Mouse (Mus musculus): ENCODE results near the gene Rab7.
"Not testable (repeated sequence)": the region's sequence is repeated elsewhere in the genome, so short reads cannot be mapped to it uniquely, and the experiment has no call there.

Rab7 gene

GRCm38 (mm10) chr6:88004773-88005172 is 40.3 kb downstream of the Rab7 start:
- intact Hi-C loops (cut with DNase I): not testable (repeated sequence)

DNA sequence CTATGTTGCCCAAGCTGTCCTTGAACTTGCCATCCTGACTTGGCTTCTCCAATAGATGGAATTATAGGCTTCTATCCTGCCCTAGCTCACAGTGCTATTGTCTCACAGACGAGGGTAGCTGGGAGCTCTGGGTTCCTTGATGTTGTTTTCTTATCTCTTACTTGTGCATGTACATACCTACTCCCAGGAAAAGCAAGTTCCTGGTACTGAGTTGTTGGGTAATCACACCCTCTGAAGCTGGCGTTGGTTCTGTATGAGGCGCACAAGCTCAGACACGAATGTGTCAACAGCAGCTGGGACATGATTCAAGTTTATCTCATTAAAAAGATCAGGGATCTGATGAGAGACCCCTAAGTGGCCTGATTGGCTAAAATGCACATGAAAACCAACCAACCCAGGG is 41.6 kb downstream of the Rab7 start:
- intact Hi-C loops (cut with DNase I): no loop called here

GRCm38 (mm10) chr6:87998358-87998757 is 46.7 kb downstream of the Rab7 start:
- intact Hi-C loops (cut with DNase I): loop anchor here (5.0 to 10.0 kb wide), 3 partner anchors 91 to 234 kb away; partner anchors contain the start of genes Gm45140 and Isy1

DNA sequence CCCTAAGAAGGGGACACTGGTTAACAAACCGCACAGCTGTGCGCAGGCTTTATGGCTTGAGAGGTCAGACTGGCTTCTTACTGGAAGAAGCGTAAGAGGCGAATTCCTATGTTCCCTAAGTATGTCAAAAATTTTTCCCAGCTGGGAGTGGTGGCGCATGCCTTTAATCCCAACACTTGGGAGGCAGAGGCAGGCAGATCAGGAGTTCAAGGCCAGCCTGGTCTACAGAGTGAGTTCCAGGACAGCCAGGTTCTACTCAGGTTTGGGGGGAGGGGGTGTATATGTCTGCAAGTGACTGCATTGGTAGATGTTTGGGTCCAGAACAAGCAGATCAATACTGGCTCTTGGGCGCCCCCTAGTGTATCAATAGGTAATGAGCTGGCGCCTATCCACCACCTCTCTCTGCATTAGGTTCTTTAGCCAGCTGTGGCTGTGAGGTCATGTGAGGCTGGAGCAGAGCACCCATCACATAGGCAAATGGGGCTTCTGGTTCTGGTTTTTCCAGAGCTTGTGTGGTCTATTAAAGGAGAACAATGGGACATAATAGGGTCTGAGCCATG is 47.3 kb downstream of the Rab7 start:
- intact Hi-C loops (cut with DNase I): loop anchor here (5.0 to 10.0 kb wide), 3 partner anchors 90 to 233 kb away; partner anchors contain the start of genes Gm45140 and Isy1

DNA sequence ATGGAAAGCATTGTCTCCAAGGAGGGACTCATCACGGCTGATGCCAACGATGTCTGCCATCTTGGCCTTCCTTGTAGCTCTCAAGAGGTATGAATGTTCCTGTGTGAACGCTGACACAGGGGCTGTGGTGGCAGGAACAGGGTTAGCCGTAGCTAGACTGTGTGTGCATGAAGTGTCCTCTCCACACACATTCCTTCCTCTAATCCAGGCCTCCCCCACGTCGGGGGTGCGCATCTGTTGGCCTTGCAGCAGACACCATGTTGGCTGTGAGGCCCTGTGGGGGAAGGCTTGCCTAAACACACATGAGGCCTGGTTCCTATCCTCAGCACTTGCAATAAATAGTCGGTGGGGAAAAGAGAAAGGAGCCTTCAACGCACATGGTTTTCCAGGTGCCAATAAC is 48.5 kb downstream of the Rab7 start:
- intact Hi-C loops (cut with DNase I): loop anchor here (5.0 to 10.0 kb wide), 3 partner anchors 89 to 232 kb away; partner anchors contain the start of genes Gm45140 and Isy1

- intact Hi-C loops (cut with DNase I): loop anchor here (5.0 to 10.0 kb wide), 3 partner anchors 88 to 231 kb away; partner anchors contain the start of genes Gm45140 and Isy1
Measured at GRCm38 (mm10) chr6:87995519-87995918, 49.6 kb downstream of the Rab7 start.

DNA sequence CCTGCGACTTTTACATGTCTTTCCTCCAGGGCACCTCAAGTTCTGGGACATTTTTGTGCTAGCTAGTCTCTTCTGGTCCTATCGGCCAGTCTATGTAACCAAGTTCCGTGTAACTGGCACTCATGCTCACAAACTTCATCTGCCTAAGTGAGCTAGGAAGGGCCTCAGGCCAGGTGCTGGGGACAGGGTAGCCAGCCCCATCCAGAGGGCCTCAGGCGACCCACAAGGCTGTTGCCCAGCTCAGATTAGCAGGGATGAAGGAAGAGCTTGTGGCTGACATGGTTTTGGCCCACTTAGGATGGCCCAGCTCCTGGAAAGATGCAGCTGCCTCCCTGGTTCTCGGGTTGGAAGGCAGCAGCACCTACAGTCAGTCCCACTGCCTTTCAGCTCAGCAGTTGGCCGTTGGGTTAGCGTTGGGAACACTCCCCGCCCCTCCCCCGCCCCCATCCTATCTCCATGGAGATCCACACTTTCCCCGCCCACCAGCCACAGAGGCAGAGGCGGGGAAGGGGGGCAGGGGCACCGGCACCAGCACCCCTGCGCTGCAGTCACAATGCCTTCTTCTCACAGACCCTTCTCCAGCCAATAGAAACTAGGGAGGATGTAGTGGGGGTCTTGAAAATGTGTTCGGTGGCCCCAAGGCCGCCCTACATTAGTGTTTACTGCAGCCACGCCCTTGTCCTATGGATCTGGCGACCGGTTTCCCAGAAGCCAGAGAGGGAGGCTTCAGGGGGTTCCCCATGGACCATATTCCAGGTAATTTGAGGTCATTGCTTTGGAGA is 51.1 kb downstream of the Rab7 start:
- intact Hi-C loops (cut with DNase I): loop anchor here (10.0 kb wide), 1 partner anchor 229 kb away; no protein-coding TSS in a partner anchor

- intact Hi-C loops (cut with DNase I): loop anchor here (10.0 kb wide), 1 partner anchor 228 kb away; no protein-coding TSS in a partner anchor
Measured at GRCm38 (mm10) chr6:87992733-87993132, 52.3 kb downstream of the Rab7 start.

DNA sequence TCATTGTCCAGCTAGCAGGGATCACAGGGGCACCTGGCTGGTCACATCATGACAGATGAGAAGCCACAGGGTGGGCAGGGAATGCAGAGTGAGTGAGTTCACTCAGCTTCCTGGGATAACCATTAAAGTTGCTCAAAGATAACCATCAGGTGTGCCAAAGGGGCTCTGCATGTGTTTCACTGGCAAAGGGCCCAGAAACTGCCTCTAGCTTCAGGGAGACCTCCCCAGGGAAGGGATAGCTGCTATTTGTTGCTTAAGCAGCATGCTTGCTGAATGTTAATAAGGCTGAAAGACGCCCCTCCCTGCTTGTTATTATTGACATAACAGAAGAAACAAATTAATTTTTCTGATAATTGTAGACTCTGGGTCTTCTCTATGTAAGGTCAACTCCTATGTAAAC is 53.2 kb downstream of the Rab7 start:
- intact Hi-C loops (cut with DNase I): loop anchor here (10.0 kb wide), 1 partner anchor 227 kb away; no protein-coding TSS in a partner anchor

GRCm38 (mm10) chr6:87991216-87991615 is 53.9 kb downstream of the Rab7 start:
- intact Hi-C loops (cut with DNase I): loop anchor here (10.0 kb wide), 1 partner anchor 226 kb away; no protein-coding TSS in a partner anchor

GRCm38 (mm10) chr6:87982506-87982905 is 62.6 kb downstream of the Rab7 start:
- intact Hi-C loops (cut with DNase I): no loop called here

DNA sequence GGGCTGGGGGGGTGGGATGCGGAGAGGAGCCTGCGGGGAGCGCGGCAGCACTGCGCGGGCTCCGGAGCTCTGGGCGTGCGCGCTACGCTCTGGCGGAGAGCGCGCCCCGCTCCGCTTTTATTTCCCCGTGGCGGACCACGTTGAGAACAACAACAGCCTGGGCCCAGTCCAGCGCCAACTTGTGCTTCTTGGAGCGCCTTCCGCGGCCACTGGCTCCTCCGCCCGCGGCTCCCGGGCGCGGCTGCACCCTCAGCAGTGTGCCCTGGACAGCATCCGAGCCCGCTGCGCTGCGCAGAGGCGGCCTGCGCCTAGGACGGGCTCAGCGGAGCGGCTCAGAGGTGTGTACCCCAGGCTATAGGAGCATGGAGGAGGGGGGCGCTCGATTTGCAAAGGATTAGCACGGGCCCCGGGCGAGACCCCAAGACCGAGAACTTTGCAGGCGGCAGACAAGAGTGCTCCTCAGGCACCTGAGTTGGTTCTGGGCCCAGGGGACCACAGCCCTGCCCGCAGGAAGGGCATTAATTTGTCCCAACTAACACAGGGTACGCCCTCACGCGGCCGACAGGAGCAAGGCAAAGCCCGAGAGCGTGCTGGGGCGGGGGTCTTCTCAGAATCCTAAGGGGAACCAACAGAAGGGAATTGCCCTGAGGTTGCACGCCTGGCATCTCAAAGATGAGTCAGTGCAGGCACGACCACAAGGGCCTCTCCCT is 63.4 kb downstream of the Rab7 start, which contains the start of gene H1fx:
TSS of gene H1fx (minus strand) at position 91 of the 710 bp plus-strand sequence.
- intact Hi-C loops (cut with DNase I): no loop called here

- intact Hi-C loops (cut with DNase I): no loop called here
Measured at GRCm38 (mm10) chr6:87981030-87981485, 64.0 kb downstream of the Rab7 start.

DNA sequence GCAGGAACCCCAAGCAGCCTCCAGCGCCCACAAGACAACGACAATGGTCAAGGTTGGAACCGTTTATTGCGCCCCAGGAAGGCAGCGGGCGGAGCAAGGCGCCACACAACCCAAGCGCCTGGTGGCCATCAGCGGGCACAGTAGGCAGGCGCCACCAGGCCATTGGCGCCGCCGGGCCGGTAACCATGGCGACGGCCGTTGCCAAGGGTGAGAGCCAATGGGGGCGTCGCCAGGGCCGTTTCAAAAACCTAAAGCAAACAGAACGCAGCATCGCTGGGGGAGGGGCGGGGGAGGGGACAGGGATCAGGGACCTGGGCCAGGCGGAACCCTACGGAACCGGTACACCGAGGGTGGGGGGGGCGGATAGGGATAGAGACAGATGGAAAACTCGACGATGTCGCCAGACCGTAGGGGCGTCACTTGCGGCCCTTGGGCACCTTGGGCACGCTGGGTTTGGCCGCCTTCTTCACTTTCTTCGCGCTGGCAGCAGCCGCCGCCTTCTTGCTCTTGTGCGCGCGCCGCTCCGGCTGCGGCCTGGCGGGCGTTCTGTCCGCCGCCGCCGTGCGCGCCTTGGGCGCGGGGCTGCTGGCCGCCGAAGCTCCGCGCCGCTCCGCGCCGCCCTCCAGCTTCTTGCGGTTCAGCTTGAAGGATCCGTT is 64.6 kb downstream of the Rab7 start:
- intact Hi-C loops (cut with DNase I): no loop called here

- intact Hi-C loops (cut with DNase I): no loop called here
Measured at GRCm38 (mm10) chr6:87979728-87980127, 65.3 kb downstream of the Rab7 start.

- intact Hi-C loops (cut with DNase I): no loop called here
Measured at GRCm38 (mm10) chr6:87970041-87970440, 75.0 kb downstream of the Rab7 start.

GRCm38 (mm10) chr6:87962457-87962856 is 82.6 kb downstream of the Rab7 start:
- intact Hi-C loops (cut with DNase I): not testable (repeated sequence)
